Mouse (Mus musculus): ENCODE data around the gene Gm19426.
A peak's percentile ranks its signal among the peaks of the same experiment; 100 is the strongest.

Gm19426 gene

GRCm38 (mm10) chr2:84743561-84743960 lies at the start of gene Gm19426:
TSS of gene Gm19426 (minus strand) at chr2:84743655.
- peak; percentile 77 for DNase-seq

- no peak for DNase-seq
Observed at GRCm38 (mm10) chr2:84793154-84793553, 49.7 kb upstream of the Gm19426 start.

GRCm38 (mm10) chr2:84792516-84792915 lies 49.1 kb upstream of the Gm19426 start:
- DNase-seq, result no peak

GRCm38 (mm10) chr2:84790418-84790817 lies 47.0 kb upstream of the Gm19426 start:
- no peak for DNase-seq

- no peak for DNase-seq
Observed at GRCm38 (mm10) chr2:84788316-84788715, 44.9 kb upstream of the Gm19426 start.

GRCm38 (mm10) chr2:84783840-84784566 lies 40.5 kb upstream of the Gm19426 start:
- DNase-seq, result no peak

- no peak for DNase-seq
Observed at GRCm38 (mm10) chr2:84783315-84783714, 39.9 kb upstream of the Gm19426 start.

GRCm38 (mm10) chr2:84779210-84779609 lies 35.8 kb upstream of the Gm19426 start:
- no peak for DNase-seq

- no peak for DNase-seq
Observed at GRCm38 (mm10) chr2:84777706-84778105, 34.3 kb upstream of the Gm19426 start.

- DNase-seq, result no peak
Observed at GRCm38 (mm10) chr2:84775665-84776064, 32.2 kb upstream of the Gm19426 start.

GRCm38 (mm10) chr2:84775241-84775640 lies 31.8 kb upstream of the Gm19426 start, which contains the start of gene Serping1:
TSS of gene Serping1 (minus strand) at chr2:84775444.
- DNase-seq, result no peak

GRCm38 (mm10) chr2:84774751-84775150 lies 31.3 kb upstream of the Gm19426 start:
- no peak for DNase-seq

GRCm38 (mm10) chr2:84773195-84773594 lies 29.7 kb upstream of the Gm19426 start:
- no peak for DNase-seq

GRCm38 (mm10) chr2:84772454-84772853 lies 29.0 kb upstream of the Gm19426 start:
- no peak for DNase-seq

- no peak for DNase-seq
Observed at GRCm38 (mm10) chr2:84770501-84770900, 27.0 kb upstream of the Gm19426 start.

- DNase-seq, result no peak
Observed at GRCm38 (mm10) chr2:84762818-84763217, 19.4 kb upstream of the Gm19426 start.

- DNase-seq, result no peak
Observed at GRCm38 (mm10) chr2:84762295-84762694, 18.8 kb upstream of the Gm19426 start.

- no peak for DNase-seq
Observed at GRCm38 (mm10) chr2:84761840-84762239, 18.4 kb upstream of the Gm19426 start.

- no peak for DNase-seq
Observed at GRCm38 (mm10) chr2:84761309-84761708, 17.9 kb upstream of the Gm19426 start.

GRCm38 (mm10) chr2:84760777-84761176 lies 17.3 kb upstream of the Gm19426 start:
- DNase-seq, result no peak

- no peak for DNase-seq
Observed at GRCm38 (mm10) chr2:84758542-84759127, 15.2 kb upstream of the Gm19426 start.

- DNase-seq, result no peak
Observed at GRCm38 (mm10) chr2:84757026-84757682, 13.7 kb upstream of the Gm19426 start.

- DNase-seq, result no peak
Observed at GRCm38 (mm10) chr2:84756245-84756644, 12.8 kb upstream of the Gm19426 start.

GRCm38 (mm10) chr2:84750115-84750514 lies 6.7 kb upstream of the Gm19426 start:
- no peak for DNase-seq

Data from right cerebral cortex, postnatal 4 days (tissue).